8 mouse cellular contexts compared by ENCODE assay signal in genomic region chr7:44817441-44817840, GRCm38 (mm10). TPM values are rescaled to one million over a fixed set of nuclear protein-coding genes. Genes with fewer than 3 reads are reported as not detected.
A peak's percentile ranks its signal among the peaks of the same experiment; 100 is the strongest.
DNase-seq lines count a peak whose midpoint lies in the region; ATAC-seq and TF ChIP-seq lines count a peak whose summit lies in the region.

No protein-coding gene starts in this region.

- no peak for TF ChIP-seq EP300 in stomach, postnatal 0 days (optimal IDR thresholded peaks at IDR 0.05)

- no peak for ATAC-seq in cerebellum, adult (ENCODE audit: insufficient number of reproducible peaks, low FRiP score, low TSS enrichment)
- ATAC-seq in forebrain, embryonic 15.5 days (replicated peaks): no peak
- ATAC-seq in liver, embryonic 11.5 days (replicated peaks; ENCODE audit: low FRiP score): no peak
- ATAC-seq in stomach, postnatal 0 days (ENCODE audit: low FRiP score, low TSS enrichment): no peak

- no peak for TF ChIP-seq CTCF in stomach, postnatal 0 days (IDR thresholded peaks at IDR 0.05; ENCODE audit: low read depth)

- H3K4me2 ChIP-seq in forebrain, embryonic 15.5 days (replicated peaks): peak overlapping the region; percentile 58
- peak overlapping the region; percentile 99 for H3K4me2 ChIP-seq in liver, embryonic 11.5 days
- H3K4me2 ChIP-seq in stomach, postnatal 0 days (replicated peaks; ENCODE audit: low read depth): peak overlapping the region; percentile 80

- H3K9me3 ChIP-seq in forebrain, embryonic 15.5 days: no peaks in the 10 kb centered on the region
- no peaks in the 10 kb centered on the region for H3K9me3 ChIP-seq in liver, embryonic 11.5 days (ENCODE audit: control insufficient read depth, low read length)
- H3K9me3 ChIP-seq in stomach, postnatal 0 days (ENCODE audit: control insufficient read depth, low read length): no peaks in the 10 kb centered on the region

- H3K4me1 ChIP-seq in forebrain, embryonic 15.5 days: peaks cover 50% of the 10 kb centered on the region
- peaks cover 51% of the 10 kb centered on the region for H3K4me1 ChIP-seq in liver, embryonic 11.5 days (replicated peaks; ENCODE audit: control insufficient read depth, insufficient read depth, low read length)
- H3K4me1 ChIP-seq in stomach, postnatal 0 days (replicated peaks; ENCODE audit: control insufficient read depth, insufficient read depth): peaks cover 16% of the 10 kb centered on the region

- H3K36me3 ChIP-seq in forebrain, embryonic 15.5 days: no peaks in the 10 kb centered on the region
- peaks cover 16% of the 10 kb centered on the region for H3K36me3 ChIP-seq in liver, embryonic 11.5 days (ENCODE audit: control insufficient read depth, insufficient read depth, low read length)
- H3K36me3 ChIP-seq in stomach, postnatal 0 days (ENCODE audit: control insufficient read depth, insufficient read depth, low read length): no peaks in the 10 kb centered on the region

- H3K27me3 ChIP-seq in forebrain, embryonic 15.5 days: no peaks in the 10 kb centered on the region
- no peaks in the 10 kb centered on the region for H3K27me3 ChIP-seq in liver, embryonic 11.5 days (replicated peaks; ENCODE audit: control insufficient read depth, insufficient read depth, low read length)
- no peaks in the 10 kb centered on the region for H3K27me3 ChIP-seq in stomach, postnatal 0 days (ENCODE audit: control insufficient read depth, insufficient read depth, low read length)

- DNase-seq in cerebellum, adult 11-12 months: peak; percentile 9
- DNase-seq in 3T3-L1 (ENCODE audit: low read depth, low spot score): peak; percentile 29
- DNase-seq in liver, embryonic 11.5 days (ENCODE audit: low spot score): no peak
- no peak for DNase-seq in stomach, postnatal 0 days (ENCODE audit: low spot score)
- DNase-seq in spleen, postnatal 14 days (ENCODE audit: low spot score in 2 of 2): no peak
- DNase-seq in layer of hippocampus, postnatal 14 days (ENCODE audit: low spot score in 2 of 2): no peak

- H3K4me3 ChIP-seq in forebrain, embryonic 15.5 days: peak overlapping the region; percentile 99
- H3K4me3 ChIP-seq in liver, embryonic 11.5 days (ENCODE audit: low read depth, low read length): peak overlapping the region; percentile 88
- peak overlapping the region; percentile 82 for H3K4me3 ChIP-seq in stomach, postnatal 0 days (ENCODE audit: low read depth, low read length)

- H3K27ac ChIP-seq in forebrain, embryonic 15.5 days (replicated peaks): 0 out of 2 replicates have a peak overlapping the region, but pooled peaks have one; percentile 19
- H3K27ac ChIP-seq in liver, embryonic 11.5 days (ENCODE audit: low read depth, low read length): peak overlapping the region; percentile 97
- H3K27ac ChIP-seq in stomach, postnatal 0 days (replicated peaks): peak overlapping the region; percentile 98

- 21% methylated on average over 3 of the region's 3 CpGs for WGBS in forebrain, embryonic 15.5 days
- 17% methylated on average over 3 of the region's 3 CpGs for WGBS in liver, embryonic 11.5 days
- 10% methylated on average over 3 of the region's 3 CpGs for WGBS in stomach, postnatal 0 days

- peak overlapping the region; percentile 95 for H3K9ac ChIP-seq in forebrain, embryonic 15.5 days (replicated peaks)
- peak overlapping the region; percentile 96 for H3K9ac ChIP-seq in liver, embryonic 11.5 days (ENCODE audit: low read depth, low read length)
- H3K9ac ChIP-seq in stomach, postnatal 0 days (ENCODE audit: low read length): peak overlapping the region; percentile 95

RNA-seq across cellular contexts. Expression of gene Atf5, which starts 1.0 kb away (rescaled TPM):
- polyA plus RNA-seq in forebrain, embryonic 15.5 days (2015; fragmentation: Nextera tagmentation; extraction: Ambion mirVana): 4.6 and 5.0 TPM in 2 replicates
- polyA plus RNA-seq in liver, embryonic 11.5 days (2014; fragmentation: Nextera tagmentation; extraction: Ambion mirVana): 3.9 and 4.2 TPM in 2 replicates
- polyA plus RNA-seq in stomach, postnatal 0 days (2015; fragmentation: Nextera tagmentation; extraction: Ambion mirVana): 7.3 and 7.7 TPM in 2 replicates
- total RNA-seq in layer of hippocampus, postnatal 14 days (2021): 10 to 100 TPM; 27.3 to 28.4 TPM

RNA-seq across cellular contexts. Expression of gene Il4i1, which starts 1.3 kb away (rescaled TPM):
- 1.8 and 2.3 TPM in 2 replicates for polyA plus RNA-seq in forebrain, embryonic 15.5 days (2015; fragmentation: Nextera tagmentation; extraction: Ambion mirVana)
- 1.3 and 2.9 TPM in 2 replicates for polyA plus RNA-seq in liver, embryonic 11.5 days (2014; fragmentation: Nextera tagmentation; extraction: Ambion mirVana)
- polyA plus RNA-seq in stomach, postnatal 0 days (2015; fragmentation: Nextera tagmentation; extraction: Ambion mirVana): 0.69 and 0.75 TPM in 2 replicates
- 1 to 10 TPM; 1.5 to 1.8 TPM for total RNA-seq in layer of hippocampus, postnatal 14 days (2021)

RNA-seq across cellular contexts. Expression of gene Nup62, which starts 1.6 kb away (rescaled TPM):
- 52.3 and 56.0 TPM in 2 replicates for polyA plus RNA-seq in forebrain, embryonic 15.5 days (2015; fragmentation: Nextera tagmentation; extraction: Ambion mirVana)
- 85.7 and 91.4 TPM in 2 replicates for polyA plus RNA-seq in liver, embryonic 11.5 days (2014; fragmentation: Nextera tagmentation; extraction: Ambion mirVana)
- 33.4 and 34.9 TPM in 2 replicates for polyA plus RNA-seq in stomach, postnatal 0 days (2015; fragmentation: Nextera tagmentation; extraction: Ambion mirVana)
- 10 to 100 TPM; 29.6 to 36.7 TPM for total RNA-seq in layer of hippocampus, postnatal 14 days (2021)

RNA-seq across cellular contexts. Expression of gene Akt1s1, which starts 31.4 kb away (rescaled TPM):
- polyA plus RNA-seq in forebrain, embryonic 15.5 days (2015; fragmentation: Nextera tagmentation; extraction: Ambion mirVana): 118 and 120 TPM in 2 replicates
- 46.5 and 53.9 TPM in 2 replicates for polyA plus RNA-seq in liver, embryonic 11.5 days (2014; fragmentation: Nextera tagmentation; extraction: Ambion mirVana)
- 70.8 and 75.2 TPM in 2 replicates for polyA plus RNA-seq in stomach, postnatal 0 days (2015; fragmentation: Nextera tagmentation; extraction: Ambion mirVana)
- total RNA-seq in layer of hippocampus, postnatal 14 days (2021): 10 to 100 TPM; 81.6 to 89.7 TPM

RNA-seq across cellular contexts. Expression of gene Tbc1d17, which starts 31.4 kb away (rescaled TPM):
- 119 and 120 TPM in 2 replicates for polyA plus RNA-seq in forebrain, embryonic 15.5 days (2015; fragmentation: Nextera tagmentation; extraction: Ambion mirVana)
- polyA plus RNA-seq in liver, embryonic 11.5 days (2014; fragmentation: Nextera tagmentation; extraction: Ambion mirVana): 50.5 and 53.3 TPM in 2 replicates
- polyA plus RNA-seq in stomach, postnatal 0 days (2015; fragmentation: Nextera tagmentation; extraction: Ambion mirVana): 45.4 and 48.0 TPM in 2 replicates
- total RNA-seq in layer of hippocampus, postnatal 14 days (2021): 10 to 100 TPM; 46.2 to 54.2 TPM

Comparison
In these comparisons a context has a peak if more than half of its experiments do, and no peak if none do; other contexts are left out.
1. DNase-seq: peak in cerebellum, adult 11-12 months (single experiment) and 3T3-L1 (single experiment); none in liver, embryonic 11.5 days (single experiment), stomach, postnatal 0 days (single experiment), spleen, postnatal 14 days (0 of 2) and layer of hippocampus, postnatal 14 days (0 of 2).
2. H3K27ac ChIP-seq: peak in every context shown above with its lines; median percentile 98 in stomach, postnatal 0 days; 97 in liver, embryonic 11.5 days; 19 in forebrain, embryonic 15.5 days.
3. Peak in every context shown above with its lines, with median percentiles within 50 percentile points of each other: H3K4me2 ChIP-seq, H3K4me3 ChIP-seq and H3K9ac ChIP-seq.